Mouse (Mus musculus): ENCODE results near the gene March4.

March4 gene

GRCm38 (mm10) chr1:72536611-72537351, at the start of gene March4:
March4 (minus strand) TSS chr1:72536930.
- DNase-seq: peak; percentile 38

GRCm38 (mm10) chr1:72585971-72586875, 49.5 kb upstream of the March4 start:
- no peak for DNase-seq

- no peak for DNase-seq
Measured at GRCm38 (mm10) chr1:72583906-72584305, 47.2 kb upstream of the March4 start.

- DNase-seq: peak; percentile 92 to 94
Measured at GRCm38 (mm10) chr1:72582947-72583731, 46.4 kb upstream of the March4 start, which contains the start of gene Smarcal1. Smarcal1 (plus strand) TSS chr1:72583251.

GRCm38 (mm10) chr1:72578806-72579205, 42.1 kb upstream of the March4 start:
- DNase-seq: peak; percentile 16 to 23

- no peak for DNase-seq
Measured at GRCm38 (mm10) chr1:72578351-72578750, 41.6 kb upstream of the March4 start.

GRCm38 (mm10) chr1:72577481-72577922, 40.8 kb upstream of the March4 start:
- DNase-seq: no peak

- DNase-seq: peak in 1 of 2 experiments; percentile 9
Measured at GRCm38 (mm10) chr1:72575121-72575520, 38.4 kb upstream of the March4 start.

- no peak for DNase-seq
Measured at GRCm38 (mm10) chr1:72574608-72575007, 37.9 kb upstream of the March4 start.

- no peak for DNase-seq
Measured at GRCm38 (mm10) chr1:72574047-72574446, 37.3 kb upstream of the March4 start.

GRCm38 (mm10) chr1:72568725-72569124, 32.0 kb upstream of the March4 start:
- no peak for DNase-seq

- DNase-seq: no peak
Measured at GRCm38 (mm10) chr1:72567056-72567455, 30.3 kb upstream of the March4 start.

- DNase-seq: no peak
Measured at GRCm38 (mm10) chr1:72564334-72564962, 27.7 kb upstream of the March4 start.

GRCm38 (mm10) chr1:72558625-72559024, 21.9 kb upstream of the March4 start:
- DNase-seq: no peak

GRCm38 (mm10) chr1:72556471-72556870, 19.7 kb upstream of the March4 start:
- no peak for DNase-seq

GRCm38 (mm10) chr1:72550317-72550716, 13.6 kb upstream of the March4 start:
- DNase-seq: no peak

GRCm38 (mm10) chr1:72538266-72538665, 1.5 kb upstream of the March4 start:
- no peak for DNase-seq

- no peak for DNase-seq
Measured at GRCm38 (mm10) chr1:72535725-72536571, 782 bp downstream of the March4 start.

GRCm38 (mm10) chr1:72533439-72533838, 3.3 kb downstream of the March4 start:
- no peak for DNase-seq

GRCm38 (mm10) chr1:72532926-72533325, 3.8 kb downstream of the March4 start:
- DNase-seq: no peak

GRCm38 (mm10) chr1:72530516-72531196, 6.1 kb downstream of the March4 start:
- no peak for DNase-seq

All from B cell, adult 2 months (primary cell).